Mouse (Mus musculus) lung, embryonic 16.5 days (tissue): ENCODE results near the gene Nin. TPM values are rescaled to one million over a fixed set of nuclear protein-coding genes. Genes with fewer than 3 reads are reported as not detected.

Experiments used
- ATAC-seq: fragments of 200-750 bp; cut with Nextera tagmentation; 2 replicates; pipeline ENCODE4 v1.8.0; 2017; ENCODE audit warnings: low read depth, mild to moderate bottlenecking, moderate library complexity
- H3K27ac ChIP-seq: fragments of 300-500 bp; sonication (generic); 2 replicates; pipeline ENCODE4 v1.5.1; 2014; ENCODE audit warnings: mild to moderate bottlenecking, control low read depth, low read length
- H3K27me3 ChIP-seq: fragments of 300-500 bp; sonication (generic); 2 replicates; pipeline ENCODE4 v1.6.1; 2014; ENCODE audit warnings: low read depth, low read length, mixed read lengths; ENCODE audit not compliant: control insufficient read depth, insufficient read depth
- H3K36me3 ChIP-seq: fragments of 300-500 bp; sonication (generic); 2 replicates; pipeline ENCODE4 v1.6.1; 2014; ENCODE audit warnings: low read length; ENCODE audit not compliant: control insufficient read depth, insufficient read depth
- H3K4me1 ChIP-seq: fragments of 300-500 bp; sonication (generic); replicated peaks from 2 replicates; pipeline ENCODE4 v1.6.1; 2014; ENCODE audit warnings: low read length, mixed read lengths; ENCODE audit not compliant: control insufficient read depth, insufficient read depth
- H3K4me2 ChIP-seq: fragments of 300-500 bp; sonication (generic); 2 replicates; pipeline ENCODE4 v1.6.1; 2014; ENCODE audit warnings: low read depth, low read length, control low read depth
- H3K4me3 ChIP-seq: fragments of 300-500 bp; sonication (generic); 2 replicates; pipeline ENCODE4 v1.5.1; 2014; ENCODE audit warnings: mild to moderate bottlenecking, low read length, control low read depth
- H3K9ac ChIP-seq: fragments of 300-500 bp; sonication (generic); 2 replicates; pipeline ENCODE4 v1.6.1; 2014; ENCODE audit warnings: low read length, control low read depth
- H3K9me3 ChIP-seq: fragments of 300-500 bp; sonication (generic); 2 replicates; pipeline ENCODE4 v1.6.1; 2016; ENCODE audit warnings: low read length; ENCODE audit not compliant: control insufficient read depth
- WGBS: fragments of 180-500 bp; shearing (Covaris S2); extraction: QIAGEN DNeasy Blood & Tissue Kit; methylation state at CpG from one replicate; pipeline ENCODE4 v1.1.7; 2014; 5-methylcytosine and 5-hydroxymethylcytosine counted together
- polyA plus RNA-seq: library from polyadenylated mRNA; unstranded; fragments of >200 nt; fragmentation: Nextera tagmentation; extraction: Ambion mirVana; gene quantifications from 2 replicates; pipeline ENCODE4 v1.2.1, GENCODE M21; 2015

Nin gene
- polyA plus RNA-seq, 1 experiment from 2014 or later, result 11.8 TPM

GRCm38 (mm10) chr12:70131042-70131675, 17.6 kb upstream of the Nin start:
- Histone ChIP-seq H3K36me3 (no peaks in the 10 kb centered on the region), H3K9ac (peak overlapping the region; percentile 55), H3K4me3 (peak overlapping the region; percentile 35), H3K4me2 (peak overlapping the region; percentile 52), H3K27ac (no peak overlapping the region), H3K9me3 (no peaks in the 10 kb centered on the region), H3K4me1 (no peaks in the 10 kb centered on the region), H3K27me3 (no peaks in the 10 kb centered on the region)
- 35% methylated on average over 20 of the region's 20 CpGs for WGBS
- no peak for ATAC-seq

- WGBS, result 29% methylated on average over 5 of the region's 5 CpGs
- ATAC-seq, result peak; percentile 23; the same call in 1 of the 2 replicates
- Histone ChIP-seq H3K9ac (no peak overlapping the region), H3K4me3 (no peak overlapping the region), H3K27ac (no peak overlapping the region), H3K4me1 (no peaks in the 10 kb centered on the region), H3K4me2 (no peak overlapping the region), H3K9me3 (no peaks in the 10 kb centered on the region), H3K36me3 (no peaks in the 10 kb centered on the region), H3K27me3 (no peaks in the 10 kb centered on the region)
Measured at GRCm38 (mm10) chr12:70129105-70129504, 15.6 kb upstream of the Nin start.

- no peaks in the 10 kb centered on the region for H3K9me3 ChIP-seq
- H3K36me3 ChIP-seq, result no peaks in the 10 kb centered on the region
- H3K4me3 ChIP-seq, result no peak overlapping the region
- H3K4me2 ChIP-seq, result no peak overlapping the region
- no peak overlapping the region for H3K27ac ChIP-seq
- no peak overlapping the region for H3K9ac ChIP-seq
- H3K27me3 ChIP-seq, result no peaks in the 10 kb centered on the region
- WGBS, result 76% methylated on average over 4 of the region's 4 CpGs
- no peaks in the 10 kb centered on the region for H3K4me1 ChIP-seq
- ATAC-seq, result no peak
Measured at GRCm38 (mm10) chr12:70126626-70127025, 13.1 kb upstream of the Nin start.

- no peak for ATAC-seq
Measured at GRCm38 (mm10) chr12:70119552-70119951, 6.0 kb upstream of the Nin start.

GRCm38 (mm10) chr12:70118721-70119345, 5.3 kb upstream of the Nin start:
- H3K4me3 ChIP-seq, result no peak overlapping the region
- no peaks in the 10 kb centered on the region for H3K36me3 ChIP-seq
- no peak overlapping the region for H3K9ac ChIP-seq
- no peaks in the 10 kb centered on the region for H3K27me3 ChIP-seq
- H3K4me1 ChIP-seq, result no peaks in the 10 kb centered on the region
- no peaks in the 10 kb centered on the region for H3K9me3 ChIP-seq
- H3K27ac ChIP-seq, result no peak overlapping the region
- WGBS, result 74% methylated on average over 10 of the region's 10 CpGs
- H3K4me2 ChIP-seq, result no peak overlapping the region
- ATAC-seq, result no peak

More at GRCm38 (mm10) chr12:70119552-70119951, 6.0 kb upstream of the Nin start:
- H3K9me3 ChIP-seq, result no peaks in the 10 kb centered on the region
- WGBS, result 27% methylated on average over 2 of the region's 2 CpGs
- H3K4me1 ChIP-seq, result no peaks in the 10 kb centered on the region
- H3K27me3 ChIP-seq, result no peaks in the 10 kb centered on the region
- H3K9ac ChIP-seq, result no peak overlapping the region
- no peak overlapping the region for H3K4me2 ChIP-seq
- H3K27ac ChIP-seq, result no peak overlapping the region
- H3K36me3 ChIP-seq, result no peaks in the 10 kb centered on the region
- H3K4me3 ChIP-seq, result no peak overlapping the region

- 78% methylated on average over 10 of the region's 10 CpGs for WGBS
- H3K4me1 ChIP-seq, result peaks cover 3% of the 10 kb centered on the region; the same call in 1 of the 2 replicates
Measured at GRCm38 (mm10) chr12:70117146-70117545, 3.6 kb upstream of the Nin start.

GRCm38 (mm10) chr12:70112090-70112383, 1.5 kb downstream of the Nin start:
- no peak for ATAC-seq
- H3K27ac ChIP-seq, result peak overlapping the region; percentile 91

More at GRCm38 (mm10) chr12:70117146-70117545, 3.6 kb upstream of the Nin start:
- Histone ChIP-seq H3K4me2 (no peak overlapping the region), H3K36me3 (no peaks in the 10 kb centered on the region), H3K9ac (no peak overlapping the region), H3K27ac (no peak overlapping the region), H3K9me3 (no peaks in the 10 kb centered on the region), H3K4me3 (no peak overlapping the region), H3K27me3 (no peaks in the 10 kb centered on the region)
- ATAC-seq, result no peak

GRCm38 (mm10) chr12:70111367-70112089, 2.0 kb downstream of the Nin start:
- peak overlapping the region; percentile 99 for H3K4me2 ChIP-seq
- H3K4me1 ChIP-seq, result peaks cover 17% of the 10 kb centered on the region
- H3K27ac ChIP-seq, result peak overlapping the region; percentile 91
- no peaks in the 10 kb centered on the region for H3K9me3 ChIP-seq
- no peaks in the 10 kb centered on the region for H3K27me3 ChIP-seq
- H3K36me3 ChIP-seq, result no peaks in the 10 kb centered on the region
- H3K9ac ChIP-seq, result peak overlapping the region; percentile 92
- ATAC-seq, result peak; percentile 94
- under 1% methylated on average over 81 of the region's 101 CpGs for WGBS
- H3K4me3 ChIP-seq, result peak overlapping the region; percentile 93

More at GRCm38 (mm10) chr12:70112090-70112383, 1.5 kb downstream of the Nin start:
- Histone ChIP-seq H3K4me2 (peak overlapping the region; percentile 99), H3K4me1 (peaks cover 16% of the 10 kb centered on the region), H3K27me3 (no peaks in the 10 kb centered on the region), H3K9ac (peak overlapping the region; percentile 92), H3K36me3 (no peaks in the 10 kb centered on the region), H3K9me3 (no peaks in the 10 kb centered on the region), H3K4me3 (peak overlapping the region; percentile 93)
- 3% methylated on average over 14 of the region's 16 CpGs for whole genome bisulfite sequencing

GRCm38 (mm10) chr12:70111117-70111366, 2.5 kb downstream of the Nin start:
- Histone ChIP-seq H3K4me2 (peak overlapping the region; percentile 99), H3K4me1 (peaks cover 22% of the 10 kb centered on the region), H3K27ac (peak overlapping the region; percentile 91), H3K9ac (peak overlapping the region; percentile 92), H3K36me3 (no peaks in the 10 kb centered on the region), H3K27me3 (no peaks in the 10 kb centered on the region), H3K9me3 (no peaks in the 10 kb centered on the region), H3K4me3 (peak overlapping the region; percentile 93)
- WGBS, result under 1% methylated on average over 16 of the region's 16 CpGs
- peak; percentile 66 for ATAC-seq
